Mouse (Mus musculus): ENCODE results near the gene Sh3rf3.

- no peak for TF ChIP-seq CTCF (IDR thresholded peaks at IDR 0.05; ENCODE audit: low read depth)
- no peak for TF ChIP-seq EP300 (IDR thresholded peaks at IDR 0.05; ENCODE audit: low read depth)
These were observed 69.6 kb downstream of the Sh3rf3 start for GRCm38 (mm10) chr10:58882741-58883140.

Data from liver, embryonic 14.5 days (tissue).